Mouse (Mus musculus): ENCODE measurements at regions not wholly inside any gene's neighbourhood (a gene's known extent, or its start where the extent isn't known, plus 50 kb on each side); places are given as distances from the start of the nearest gene placed in this dataset.
A peak's percentile ranks its signal among the peaks of the same experiment; 100 is the strongest.
"Not testable (repeated sequence)": the region's sequence is repeated elsewhere in the genome, so short reads cannot be mapped to it uniquely, and the experiment has no call there.

DNA sequence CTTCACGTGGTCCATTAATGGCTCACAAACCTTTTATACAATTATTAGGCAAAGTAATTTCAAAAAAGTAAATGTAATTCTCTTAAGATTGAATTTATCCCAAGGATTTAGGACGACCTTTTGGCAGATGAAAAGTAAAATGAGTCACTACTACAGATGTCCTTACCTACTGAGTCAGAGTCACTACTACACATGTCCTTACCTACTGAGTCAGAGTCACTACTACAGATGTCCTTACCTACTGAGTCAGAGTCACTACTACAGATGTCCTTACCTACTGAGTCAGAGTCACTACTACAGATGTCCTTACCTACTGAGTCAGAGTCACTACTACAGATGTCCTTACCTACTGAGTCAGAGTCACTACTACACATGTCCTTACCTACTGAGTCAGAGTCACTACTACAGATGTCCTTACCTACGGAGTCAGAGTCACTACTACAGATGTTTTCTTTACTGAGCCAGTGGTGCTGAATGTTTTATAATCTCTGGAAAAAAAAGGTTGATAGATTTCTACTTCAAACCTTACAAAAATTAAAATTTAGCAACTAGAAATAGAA lies 169.4 kb upstream of the Akr1e1 start:
- ATAC-seq (ENCODE audit: low FRiP score, low TSS enrichment); H3K4me3 ChIP-seq (replicated peaks; ENCODE audit: low read depth, low read length); H3K27me3 ChIP-seq (ENCODE audit: control insufficient read depth, insufficient read depth, low read length); H3K36me3 ChIP-seq (ENCODE audit: control insufficient read depth, insufficient read depth, low read length); H3K4me2 ChIP-seq (ENCODE audit: low read length); DNase-seq; H3K27ac ChIP-seq (replicated peaks; ENCODE audit: low read depth, low read length); H3K9me3 ChIP-seq (ENCODE audit: control insufficient read depth, low read length); H3K9ac ChIP-seq (replicated peaks; ENCODE audit: low read length); H3K4me1 ChIP-seq (ENCODE audit: control insufficient read depth, insufficient read depth, low read length): not testable (repeated sequence)
- WGBS: 73% methylated on average over 3 of the region's 3 CpGs

DNA sequence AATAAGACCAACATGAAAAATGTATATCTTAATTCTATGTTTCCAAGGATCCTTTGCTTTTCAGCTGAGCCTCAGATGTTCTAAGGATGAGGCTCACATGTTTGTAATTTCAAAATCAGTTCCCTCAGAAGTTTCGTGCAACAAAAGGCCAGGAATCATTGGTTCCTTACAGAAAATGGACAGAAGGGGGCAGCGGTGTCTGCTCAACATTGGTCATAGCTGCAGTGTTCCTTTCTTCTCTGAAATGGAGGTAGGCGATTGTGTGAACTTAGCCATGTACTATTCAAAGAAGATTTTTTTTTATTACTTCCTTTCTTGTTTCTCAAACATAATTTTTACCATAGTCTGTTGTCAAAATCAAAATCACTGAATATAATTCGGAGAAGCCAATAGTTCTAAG lies 167.9 kb upstream of the Akr1e1 start:
- no peak overlapping the region for H3K4me2 ChIP-seq (ENCODE audit: low read length)
- ATAC-seq (ENCODE audit: low FRiP score, low TSS enrichment) (no peak), DNase-seq (peak; percentile 67)
- no peak overlapping the region for H3K4me3 ChIP-seq (replicated peaks; ENCODE audit: low read depth, low read length)
- H3K9ac ChIP-seq (replicated peaks; ENCODE audit: low read length): no peak overlapping the region
- WGBS: 45% methylated on average over 4 of the region's 4 CpGs
- no peaks in the 10 kb centered on the region for H3K27me3 ChIP-seq (ENCODE audit: control insufficient read depth, insufficient read depth, low read length)
- no peak overlapping the region for H3K27ac ChIP-seq (replicated peaks; ENCODE audit: low read depth, low read length)
- no peaks in the 10 kb centered on the region for H3K9me3 ChIP-seq (ENCODE audit: control insufficient read depth, low read length)
- H3K36me3 ChIP-seq (ENCODE audit: control insufficient read depth, insufficient read depth, low read length): no peaks in the 10 kb centered on the region
- H3K4me1 ChIP-seq (ENCODE audit: control insufficient read depth, insufficient read depth, low read length): no peaks in the 10 kb centered on the region

DNA sequence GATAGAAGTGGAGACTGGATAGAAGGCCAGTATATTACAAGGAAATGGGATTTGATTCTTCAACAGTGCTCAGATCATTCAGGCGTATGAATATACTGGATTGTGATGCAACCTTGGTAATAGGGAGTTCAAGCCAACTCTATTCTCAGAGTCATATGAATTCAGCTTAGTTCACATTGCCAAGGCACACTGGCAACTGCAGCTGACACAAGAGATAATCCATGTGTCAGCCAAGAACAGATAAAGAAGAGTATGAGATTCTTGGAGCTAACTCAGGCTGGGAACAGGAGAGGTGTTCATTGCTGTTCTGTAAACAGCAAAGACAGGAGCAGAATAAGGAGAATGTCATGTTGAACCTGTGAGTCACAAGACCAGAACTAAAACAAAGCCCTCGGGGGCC lies 163.3 kb upstream of the Akr1e1 start:
- no peak overlapping the region for H3K4me2 ChIP-seq (ENCODE audit: low read length)
- H3K9me3 ChIP-seq (ENCODE audit: control insufficient read depth, low read length): no peaks in the 10 kb centered on the region
- no peaks in the 10 kb centered on the region for H3K27me3 ChIP-seq (ENCODE audit: control insufficient read depth, insufficient read depth, low read length)
- no peak overlapping the region for H3K27ac ChIP-seq (replicated peaks; ENCODE audit: low read depth, low read length)
- H3K36me3 ChIP-seq (ENCODE audit: control insufficient read depth, insufficient read depth, low read length): no peaks in the 10 kb centered on the region
- H3K4me1 ChIP-seq (ENCODE audit: control insufficient read depth, insufficient read depth, low read length): no peaks in the 10 kb centered on the region
- DNase-seq (no peak), ATAC-seq (ENCODE audit: low FRiP score, low TSS enrichment) (no peak)
- 96% methylated on average over 2 of the region's 2 CpGs for WGBS
- no peak overlapping the region for H3K9ac ChIP-seq (replicated peaks; ENCODE audit: low read length)
- H3K4me3 ChIP-seq (replicated peaks; ENCODE audit: low read depth, low read length): no peak overlapping the region

DNA sequence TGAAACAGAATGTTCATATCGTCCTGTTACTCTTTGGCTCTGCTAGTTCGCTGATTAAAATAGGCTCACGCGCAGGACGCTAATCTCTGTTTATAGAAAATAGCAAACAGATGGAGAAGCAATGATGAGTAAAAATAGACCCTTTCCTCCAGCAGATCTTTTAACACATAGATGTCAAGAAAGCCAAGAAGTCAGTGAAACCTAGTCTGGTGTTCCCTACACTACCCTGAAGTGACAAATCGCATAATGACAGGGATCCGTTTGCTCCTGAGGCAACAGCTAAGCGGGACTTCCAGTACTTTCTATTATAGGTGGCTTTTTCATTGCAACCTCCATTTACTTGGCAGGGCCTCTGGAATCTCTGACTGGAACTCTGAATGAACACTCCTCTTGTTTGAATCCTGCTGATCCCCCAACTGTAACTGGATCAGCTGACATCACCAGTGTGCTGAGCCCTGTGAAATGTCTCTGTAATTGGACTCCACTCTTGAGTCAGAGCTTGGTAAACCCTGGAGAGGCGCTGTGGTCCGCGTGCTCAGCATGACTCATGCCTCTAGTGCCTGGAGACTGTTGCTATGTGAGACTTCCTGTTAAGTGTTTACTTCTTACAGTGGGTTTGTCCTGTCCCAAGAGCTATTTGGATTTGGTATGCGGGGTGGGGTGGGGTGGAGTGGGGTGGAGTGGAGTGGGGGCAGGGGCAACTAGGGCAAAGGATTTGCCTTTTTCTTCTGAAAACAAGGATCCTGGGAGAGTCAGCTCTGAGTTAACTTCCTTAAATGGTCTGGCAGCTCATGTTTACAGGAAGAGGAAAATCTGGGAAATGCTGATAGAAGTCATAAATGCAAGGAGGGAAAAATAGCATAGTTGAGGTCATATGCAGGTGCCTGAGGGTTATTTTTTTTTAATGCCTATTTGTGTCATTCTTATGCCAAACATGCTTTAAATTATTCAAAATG lies 162.4 kb upstream of the Akr1e1 start:
- 55% methylated on average over 12 of the region's 12 CpGs for WGBS
- Histone ChIP-seq H3K27ac (replicated peaks; ENCODE audit: low read depth, low read length) (no peak overlapping the region; the same call in 1 of the 2 replicates), H3K4me1 (ENCODE audit: control insufficient read depth, insufficient read depth, low read length) (no peaks in the 10 kb centered on the region), H3K4me3 (replicated peaks; ENCODE audit: low read depth, low read length) (no peak overlapping the region), H3K9me3 (ENCODE audit: control insufficient read depth, low read length) (no peaks in the 10 kb centered on the region), H3K27me3 (ENCODE audit: control insufficient read depth, insufficient read depth, low read length) (no peaks in the 10 kb centered on the region), H3K9ac (replicated peaks; ENCODE audit: low read length) (no peak overlapping the region), H3K4me2 (ENCODE audit: low read length) (no peak overlapping the region), H3K36me3 (ENCODE audit: control insufficient read depth, insufficient read depth, low read length) (no peaks in the 10 kb centered on the region)
- ATAC-seq (ENCODE audit: low FRiP score, low TSS enrichment) (peak; percentile 91), DNase-seq (peak; percentile 61)

DNA sequence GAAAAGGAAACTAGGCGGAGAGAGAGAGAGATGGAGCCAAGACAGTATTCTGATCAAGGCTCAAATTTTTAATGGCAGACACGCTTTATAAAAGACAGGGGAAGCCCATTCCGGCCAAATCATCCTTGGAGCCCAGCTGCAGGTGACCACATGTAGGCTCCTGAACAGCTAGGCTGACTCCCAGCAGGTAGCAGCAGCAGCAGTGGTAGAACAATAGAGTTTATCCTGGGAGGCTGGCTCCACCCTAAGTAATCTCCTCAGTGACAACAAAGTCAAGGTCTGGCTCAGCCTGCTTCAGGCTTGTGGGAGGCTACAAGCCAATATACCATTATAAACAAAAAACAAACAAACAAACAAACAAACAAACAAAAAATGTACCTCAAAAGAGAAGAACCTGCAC lies 151.0 kb upstream of the Akr1e1 start:
- 41% methylated on average over 3 of the region's 3 CpGs for WGBS
- H3K4me1 ChIP-seq (ENCODE audit: control insufficient read depth, insufficient read depth, low read length): no peaks in the 10 kb centered on the region
- DNase-seq (no peak), ATAC-seq (ENCODE audit: low FRiP score, low TSS enrichment) (no peak)
- H3K9me3 ChIP-seq (ENCODE audit: control insufficient read depth, low read length): no peaks in the 10 kb centered on the region
- no peaks in the 10 kb centered on the region for H3K36me3 ChIP-seq (ENCODE audit: control insufficient read depth, insufficient read depth, low read length)
- no peak overlapping the region for H3K27ac ChIP-seq (replicated peaks; ENCODE audit: low read depth, low read length)
- no peak overlapping the region for H3K4me3 ChIP-seq (replicated peaks; ENCODE audit: low read depth, low read length)
- no peaks in the 10 kb centered on the region for H3K27me3 ChIP-seq (ENCODE audit: control insufficient read depth, insufficient read depth, low read length)
- H3K4me2 ChIP-seq (ENCODE audit: low read length): no peak overlapping the region
- no peak overlapping the region for H3K9ac ChIP-seq (replicated peaks; ENCODE audit: low read length)

DNA sequence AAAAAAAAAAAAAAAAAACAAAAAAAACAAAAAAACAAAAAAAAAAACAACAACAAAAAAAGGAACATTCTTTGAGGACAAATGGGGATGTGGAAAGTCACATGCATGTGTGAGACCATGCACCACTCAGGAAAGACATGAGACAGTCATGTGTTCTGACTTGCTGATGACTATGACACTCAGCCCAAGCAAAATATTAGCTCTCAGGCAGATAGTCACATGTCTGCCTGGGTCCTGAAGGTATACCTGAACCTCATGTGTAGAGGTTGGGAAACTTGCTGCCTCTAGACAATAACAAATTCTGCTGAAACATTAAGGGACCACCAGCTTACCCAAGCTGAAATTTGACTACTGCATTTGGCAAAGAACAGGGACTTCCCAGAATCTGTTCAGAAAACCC lies 147.6 kb upstream of the Akr1e1 start:
- no peak for ATAC-seq (ENCODE audit: low FRiP score, low TSS enrichment)
- Histone ChIP-seq H3K9ac (replicated peaks; ENCODE audit: low read length) (no peak overlapping the region), H3K4me3 (replicated peaks; ENCODE audit: low read depth, low read length) (no peak overlapping the region), H3K27ac (replicated peaks; ENCODE audit: low read depth, low read length) (no peak overlapping the region), H3K4me2 (ENCODE audit: low read length) (no peak overlapping the region), H3K9me3 (ENCODE audit: control insufficient read depth, low read length) (no peaks in the 10 kb centered on the region), H3K36me3 (ENCODE audit: control insufficient read depth, insufficient read depth, low read length) (no peaks in the 10 kb centered on the region), H3K4me1 (ENCODE audit: control insufficient read depth, insufficient read depth, low read length) (no peaks in the 10 kb centered on the region), H3K27me3 (ENCODE audit: control insufficient read depth, insufficient read depth, low read length) (no peaks in the 10 kb centered on the region)
- no peak for DNase-seq

DNA sequence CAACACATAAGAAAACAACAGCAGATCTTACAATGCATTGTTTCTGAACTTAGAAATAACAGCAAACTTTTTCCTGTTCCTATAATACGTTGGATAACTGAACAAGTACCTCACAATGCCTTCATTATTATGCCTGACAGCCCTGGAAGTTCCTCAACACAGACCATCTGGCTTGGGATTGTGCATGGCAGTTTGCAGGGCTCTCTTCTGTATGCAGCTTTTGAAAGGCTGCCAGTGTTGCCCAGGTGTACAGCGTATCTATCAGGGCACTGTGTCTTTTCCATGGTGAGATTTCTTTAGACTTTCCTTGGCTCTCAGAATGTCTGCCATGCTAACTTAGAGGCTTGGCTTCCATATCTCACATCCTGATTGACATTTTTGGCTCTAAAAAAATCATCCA lies 134.0 kb upstream of the Akr1e1 start:
- Histone ChIP-seq H3K27me3 (ENCODE audit: control insufficient read depth, insufficient read depth, low read length) (no peaks in the 10 kb centered on the region), H3K36me3 (ENCODE audit: control insufficient read depth, insufficient read depth, low read length) (no peaks in the 10 kb centered on the region), H3K4me2 (ENCODE audit: low read length) (no peak overlapping the region), H3K9ac (replicated peaks; ENCODE audit: low read length) (no peak overlapping the region), H3K4me1 (ENCODE audit: control insufficient read depth, insufficient read depth, low read length) (no peaks in the 10 kb centered on the region), H3K27ac (replicated peaks; ENCODE audit: low read depth, low read length) (no peak overlapping the region), H3K4me3 (replicated peaks; ENCODE audit: low read depth, low read length) (no peak overlapping the region), H3K9me3 (ENCODE audit: control insufficient read depth, low read length) (no peaks in the 10 kb centered on the region)
- DNase-seq: peak; percentile 7
- WGBS: 52% methylated on average over 2 of the region's 2 CpGs
- ATAC-seq (ENCODE audit: low FRiP score, low TSS enrichment): no peak

DNA sequence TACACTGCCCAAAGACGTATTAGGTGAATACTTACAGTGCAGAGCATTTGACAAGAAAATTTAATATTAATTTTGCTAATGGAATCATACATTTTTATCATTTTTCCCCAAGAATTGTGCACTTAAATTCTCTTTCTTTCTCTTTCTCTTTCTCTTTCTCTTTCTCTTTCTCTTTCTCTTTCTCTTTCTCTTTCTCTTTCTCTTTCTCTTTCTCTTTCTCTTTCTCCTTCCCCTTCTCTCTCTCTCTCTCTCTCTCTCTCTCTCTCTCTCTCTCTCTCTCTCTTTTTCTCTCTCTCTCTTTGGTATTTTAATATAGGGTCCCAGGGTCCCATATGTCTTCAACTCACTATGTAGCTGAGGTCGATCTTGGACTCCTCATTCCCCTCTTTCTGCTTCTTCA lies 107.3 kb upstream of the Akr1e1 start:
- not testable (repeated sequence) for ATAC-seq (ENCODE audit: low FRiP score, low TSS enrichment); H3K27ac ChIP-seq (replicated peaks; ENCODE audit: low read depth, low read length); H3K9me3 ChIP-seq (ENCODE audit: control insufficient read depth, low read length); DNase-seq; H3K27me3 ChIP-seq (ENCODE audit: control insufficient read depth, insufficient read depth, low read length); H3K4me1 ChIP-seq (ENCODE audit: control insufficient read depth, insufficient read depth, low read length); H3K4me2 ChIP-seq (ENCODE audit: low read length); H3K9ac ChIP-seq (replicated peaks; ENCODE audit: low read length); H3K36me3 ChIP-seq (ENCODE audit: control insufficient read depth, insufficient read depth, low read length); H3K4me3 ChIP-seq (replicated peaks; ENCODE audit: low read depth, low read length)
- 81% methylated on average over 2 of the region's 2 CpGs for WGBS

DNA sequence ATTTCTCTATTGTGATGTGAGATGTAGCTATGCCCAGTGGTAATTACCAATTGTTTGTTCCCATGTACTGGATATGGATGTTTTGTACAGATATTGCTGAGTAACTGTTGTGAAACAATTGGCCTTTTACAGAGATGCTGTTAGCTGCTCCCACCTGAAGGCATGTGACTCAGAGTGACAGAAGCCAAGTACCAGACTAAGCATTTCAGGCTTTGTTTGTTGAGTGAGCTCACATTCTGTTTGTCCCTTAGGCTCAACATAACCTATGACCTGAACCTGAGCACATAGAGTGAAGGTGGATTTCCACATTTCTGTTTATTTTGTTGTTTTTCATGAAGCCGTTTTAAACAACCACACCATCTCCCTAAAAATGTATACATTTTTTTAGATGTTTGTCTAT lies 105.8 kb upstream of the Akr1e1 start:
- Histone ChIP-seq H3K4me1 (ENCODE audit: control insufficient read depth, insufficient read depth, low read length) (no peaks in the 10 kb centered on the region), H3K36me3 (ENCODE audit: control insufficient read depth, insufficient read depth, low read length) (no peaks in the 10 kb centered on the region), H3K4me2 (ENCODE audit: low read length) (no peak overlapping the region), H3K9me3 (ENCODE audit: control insufficient read depth, low read length) (no peaks in the 10 kb centered on the region), H3K27ac (replicated peaks; ENCODE audit: low read depth, low read length) (no peak overlapping the region), H3K9ac (replicated peaks; ENCODE audit: low read length) (no peak overlapping the region), H3K27me3 (ENCODE audit: control insufficient read depth, insufficient read depth, low read length) (no peaks in the 10 kb centered on the region), H3K4me3 (replicated peaks; ENCODE audit: low read depth, low read length) (no peak overlapping the region)
- ATAC-seq (ENCODE audit: low FRiP score, low TSS enrichment): no peak
- DNase-seq: no peak
- WGBS: 77% methylated on average over 1 of the region's 1 CpGs
